Mouse (Mus musculus) heart, postnatal 0 days (tissue): ENCODE measurements around the gene Mipol1. TPM values are rescaled to one million over a fixed set of nuclear protein-coding genes. Genes with fewer than 3 reads are reported as not detected.

ENCODE experiments used
- ATAC-seq: fragments of 200-750 bp; cut with Nextera tagmentation; 2 replicates; pipeline ENCODE4 v1.8.0; 2017; ENCODE audit warnings: low read depth, moderate number of reproducible peaks, moderate library complexity; ENCODE audit not compliant: insufficient read depth
- DNase-seq: peaks from one replicate; pipeline ENCODE4 v3.0.0-alpha.2; 2016; ENCODE audit warnings: low spot score
- H3K27ac ChIP-seq: fragments of 300-500 bp; sonication (generic); 2 replicates; pipeline ENCODE4 v1.5.1; 2014; ENCODE audit warnings: low read depth, mild to moderate bottlenecking
- H3K27me3 ChIP-seq: fragments of 300-500 bp; sonication (generic); 2 replicates; pipeline ENCODE4 v1.6.1; 2014; ENCODE audit warnings: low read length, mixed read lengths; ENCODE audit not compliant: control insufficient read depth, insufficient read depth
- H3K36me3 ChIP-seq: fragments of 300-500 bp; sonication (generic); replicated peaks from 2 replicates; pipeline ENCODE4 v1.6.1; 2014; ENCODE audit warnings: low read length, mixed read lengths; ENCODE audit not compliant: control insufficient read depth, insufficient read depth
- H3K4me1 ChIP-seq: fragments of 300-500 bp; sonication (generic); 2 replicates; pipeline ENCODE4 v1.6.1; 2014; ENCODE audit warnings: antibody characterized with exemption; ENCODE audit not compliant: control insufficient read depth, insufficient read depth
- H3K4me2 ChIP-seq: fragments of 300-500 bp; sonication (generic); 2 replicates; pipeline ENCODE4 v1.6.1; 2014; ENCODE audit warnings: low read depth, mild to moderate bottlenecking, low read length, moderate library complexity
- H3K4me3 ChIP-seq: fragments of 300-500 bp; sonication (generic); 2 replicates; pipeline ENCODE4 v1.5.1; 2014; ENCODE audit warnings: low read depth, low read length
- H3K9ac ChIP-seq: fragments of 300-500 bp; sonication (generic); replicated peaks from 2 replicates; pipeline ENCODE4 v1.6.1; 2014; ENCODE audit warnings: low read depth, low read length, mixed read lengths
- H3K9me3 ChIP-seq: fragments of 300-500 bp; sonication (generic); replicated peaks from 2 replicates; pipeline ENCODE4 v1.6.1; 2016; ENCODE audit warnings: low read length; ENCODE audit not compliant: control insufficient read depth
- CTCF ChIP-seq: IDR thresholded peaks from 2 replicates; pipeline ENCODE4 v1.5.1; 2016; ENCODE audit warnings: antibody characterized with exemption, control low read depth, low read depth
- EP300 ChIP-seq: IDR thresholded peaks from 2 replicates; pipeline ENCODE4 v1.6.1; 2016; ENCODE audit warnings: antibody characterized with exemption, low read depth
- WGBS: fragments of 180-500 bp; shearing (Covaris S2); extraction: QIAGEN DNeasy Blood & Tissue Kit; methylation state at CpG from one replicate; pipeline ENCODE4 v1.1.7; 2014; 5-methylcytosine and 5-hydroxymethylcytosine counted together
- polyA plus RNA-seq: library from polyadenylated mRNA; unstranded; fragments of >200 nt; fragmentation: Nextera tagmentation; extraction: Ambion mirVana; gene quantifications from 2 replicates; pipeline ENCODE4 v1.2.1, GENCODE M21; 2015
- total RNA-seq: library from RNA; depleted of rRNA; stranded (reverse); fragments of >200 nt; gene quantifications from 2 replicates; pipeline ENCODE4 v1.2.3, GENCODE M21; 2014; ENCODE audit warnings: low replicate concordance

Mipol1 gene
- total and polyA plus RNA-seq, 2 experiments from 2014 or later, result 5.9 to 6.9 TPM

DNA sequence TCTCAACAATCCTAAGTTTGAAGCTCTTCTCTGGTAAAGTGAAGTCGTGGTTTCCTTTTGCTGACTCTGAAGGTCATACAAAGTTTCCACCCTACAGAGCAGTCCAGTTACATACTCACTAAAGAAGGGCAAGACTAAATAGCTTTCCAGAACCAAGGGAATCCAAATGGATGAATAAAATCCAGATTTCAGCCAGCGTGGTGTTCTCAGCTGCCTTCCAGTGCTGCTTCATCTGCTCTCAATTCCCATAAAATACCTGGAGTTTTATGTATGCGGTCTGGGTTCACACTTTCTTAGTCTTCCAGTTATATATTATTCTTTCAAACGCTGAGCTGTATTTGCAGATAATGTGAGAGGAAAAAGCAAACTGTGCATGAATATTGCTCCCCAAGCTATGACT lies 280.9 kb downstream of the Mipol1 start:
- Histone ChIP-seq H3K27me3 (no peaks in the 10 kb centered on the region), H3K4me2 (no peak overlapping the region), H3K27ac (no peak overlapping the region), H3K36me3 (no peaks in the 10 kb centered on the region), H3K9me3 (no peaks in the 10 kb centered on the region), H3K4me3 (no peak overlapping the region), H3K4me1 (no peaks in the 10 kb centered on the region), H3K9ac (no peak overlapping the region)
- 82% methylated on average over 4 of the region's 4 CpGs for WGBS
- no peak for DNase-seq
- ATAC-seq, result no peak
- TF ChIP-seq CTCF, result no peak

DNA sequence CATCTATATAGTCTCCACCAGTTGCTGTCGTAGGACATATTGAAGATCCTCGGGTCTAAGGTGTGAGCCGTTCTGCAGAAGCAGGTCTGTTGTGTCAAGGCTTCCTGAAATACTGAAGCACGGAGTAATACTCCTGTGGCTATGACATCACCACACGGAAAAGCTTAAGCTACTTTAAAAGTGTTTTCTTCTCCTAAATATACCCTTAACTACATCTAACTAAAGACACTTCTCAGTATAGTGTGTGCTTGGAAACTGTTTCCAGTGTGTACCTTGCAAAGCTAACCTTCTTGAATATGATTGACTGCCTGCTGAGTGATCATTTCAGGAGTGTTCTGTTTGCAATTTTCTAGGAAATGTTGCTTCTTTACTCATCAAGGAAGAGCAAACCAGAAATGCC lies 281.3 kb downstream of the Mipol1 start:
- ATAC-seq, result no peak
- Histone ChIP-seq H3K4me3 (no peak overlapping the region), H3K36me3 (no peaks in the 10 kb centered on the region), H3K4me2 (no peak overlapping the region), H3K4me1 (no peaks in the 10 kb centered on the region), H3K9ac (no peak overlapping the region), H3K27ac (no peak overlapping the region), H3K27me3 (no peaks in the 10 kb centered on the region), H3K9me3 (no peaks in the 10 kb centered on the region)
- no peak for DNase-seq
- no peak for TF ChIP-seq EP300
- no peak for TF ChIP-seq CTCF
- WGBS, result 73% methylated on average over 5 of the region's 5 CpGs

DNA sequence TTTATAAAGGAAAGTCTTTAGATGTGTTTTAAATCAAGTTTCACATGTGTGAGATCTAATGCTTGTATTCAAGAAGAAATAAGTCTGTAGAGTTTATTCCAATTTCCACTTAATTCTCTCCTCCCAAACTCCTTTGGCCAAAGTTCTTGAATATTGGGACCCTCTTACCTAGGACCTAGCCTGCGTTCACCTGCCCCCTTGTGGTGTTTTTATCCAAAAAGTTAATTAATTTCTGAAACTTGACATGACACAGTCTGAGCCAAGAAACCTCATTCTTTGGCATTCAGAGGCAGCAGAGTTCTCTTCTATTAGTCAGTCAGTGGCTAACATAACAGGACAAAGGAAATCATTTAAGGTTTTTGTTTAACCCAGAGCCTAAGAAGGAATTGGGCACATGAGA lies 284.3 kb downstream of the Mipol1 start:
- TF ChIP-seq EP300 (no peak), CTCF (no peak)
- Histone ChIP-seq H3K27ac (no peak overlapping the region), H3K36me3 (no peaks in the 10 kb centered on the region), H3K9me3 (no peaks in the 10 kb centered on the region), H3K4me2 (no peak overlapping the region), H3K4me3 (no peak overlapping the region), H3K9ac (no peak overlapping the region), H3K27me3 (peaks cover 2% of the 10 kb centered on the region; the same call in 1 of the 2 replicates), H3K4me1 (no peaks in the 10 kb centered on the region)
- no peak for DNase-seq
- no peak for ATAC-seq
- WGBS, result 61% methylated on average over 1 of the region's 1 CpGs

DNA sequence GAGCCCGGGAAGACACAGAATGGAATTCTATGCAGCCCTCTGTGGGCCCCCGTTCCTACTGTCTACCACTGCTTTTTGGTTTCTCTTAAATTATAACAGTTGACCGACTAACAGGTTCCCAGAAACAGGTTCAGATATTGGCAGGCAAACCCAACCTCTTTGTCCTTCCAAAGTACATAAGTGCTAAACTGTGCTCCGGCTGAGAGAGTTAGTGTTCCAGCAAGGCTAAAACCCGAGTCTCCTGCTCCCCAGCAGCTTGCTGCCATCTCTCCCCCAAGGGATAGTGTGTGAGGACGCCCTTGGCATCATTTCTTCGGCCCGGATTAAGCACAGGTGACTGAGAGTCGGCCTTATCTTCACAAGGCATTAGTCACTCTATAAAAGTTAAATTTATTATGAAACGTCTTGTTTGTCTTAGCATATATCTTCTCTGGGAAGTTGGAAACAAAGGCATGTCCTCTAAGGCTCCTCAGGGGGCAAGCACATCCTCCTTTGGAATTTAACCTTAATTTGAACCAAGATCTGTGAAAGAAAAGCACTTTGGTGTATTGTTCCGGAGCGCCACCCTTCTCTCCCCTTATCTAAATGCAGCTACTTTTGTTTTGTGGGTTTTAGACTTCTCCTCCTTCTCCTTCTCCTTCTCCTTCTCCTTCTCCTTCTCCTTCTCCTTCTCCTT lies 285.6 kb downstream of the Mipol1 start:
- H3K27ac ChIP-seq, result no peak overlapping the region
- no peak for ATAC-seq
- H3K9me3 ChIP-seq, result no peaks in the 10 kb centered on the region

DNA sequence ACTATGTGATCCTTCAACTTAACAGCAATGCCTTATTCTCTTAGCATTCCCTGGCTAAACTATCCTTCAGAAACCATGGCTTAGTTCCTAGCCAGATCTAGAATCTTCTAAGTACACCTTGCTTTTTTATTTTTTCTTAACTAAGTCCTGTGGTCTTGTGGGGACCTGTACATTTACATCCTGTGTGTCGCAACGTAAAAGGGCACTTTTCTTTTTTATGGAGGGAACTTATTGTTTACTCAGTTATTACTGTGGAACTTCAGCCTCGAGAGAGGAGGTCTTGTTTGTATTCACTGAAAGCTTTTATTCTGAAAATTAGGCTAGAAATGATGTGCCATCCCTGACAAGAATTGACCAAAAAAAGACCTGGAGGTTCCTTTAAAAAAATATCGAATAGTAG lies 298.1 kb downstream of the Mipol1 start:
- H3K4me3 ChIP-seq, result no peak overlapping the region
- no peak for DNase-seq
- no peaks in the 10 kb centered on the region for H3K9me3 ChIP-seq
- no peak for ATAC-seq
- no peak overlapping the region for H3K4me2 ChIP-seq
- H3K36me3 ChIP-seq, result no peaks in the 10 kb centered on the region
- no peaks in the 10 kb centered on the region for H3K4me1 ChIP-seq
- H3K27me3 ChIP-seq, result peaks cover 39% of the 10 kb centered on the region
- TF ChIP-seq CTCF (no peak), EP300 (no peak)
- WGBS, result 72% methylated on average over 4 of the region's 4 CpGs
- H3K9ac ChIP-seq, result no peak overlapping the region
- no peak overlapping the region for H3K27ac ChIP-seq

More for the DNA sequence above, 285.6 kb downstream of the Mipol1 start:
- TF ChIP-seq EP300 (no peak), CTCF (no peak)
- Histone ChIP-seq H3K4me2 (no peak overlapping the region), H3K4me1 (no peaks in the 10 kb centered on the region), H3K27me3 (peaks cover 2% of the 10 kb centered on the region; the same call in 1 of the 2 replicates), H3K4me3 (no peak overlapping the region), H3K36me3 (no peaks in the 10 kb centered on the region), H3K9ac (no peak overlapping the region)
- DNase-seq, result no peak
- WGBS, result 48% methylated on average over 12 of the region's 12 CpGs

DNA sequence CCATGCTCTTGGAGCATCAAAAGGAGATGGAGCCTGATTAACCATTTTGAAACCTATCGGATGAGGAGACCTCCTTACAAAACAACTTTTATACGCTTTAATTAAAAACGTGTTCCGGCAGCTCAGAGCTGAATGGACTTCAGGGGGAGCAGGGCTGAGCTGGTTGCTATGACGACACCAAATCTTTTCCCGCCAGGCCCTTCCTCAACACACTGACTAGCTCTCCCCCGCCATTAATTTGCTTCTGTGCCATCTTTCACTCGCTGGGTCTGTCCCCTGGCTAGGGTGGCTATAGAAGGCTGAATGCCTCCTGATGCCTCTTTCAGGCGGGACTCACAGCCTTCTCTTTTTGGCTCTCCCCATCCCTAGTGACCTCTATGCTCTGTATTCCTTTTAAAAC lies 300.2 kb downstream of the Mipol1 start:
- no peak for TF ChIP-seq EP300
- no peak for TF ChIP-seq CTCF
- Histone ChIP-seq H3K4me2 (no peak overlapping the region), H3K27ac (no peak overlapping the region), H3K36me3 (no peaks in the 10 kb centered on the region), H3K27me3 (peaks cover 60% of the 10 kb centered on the region), H3K9ac (no peak overlapping the region), H3K4me1 (no peaks in the 10 kb centered on the region), H3K9me3 (no peaks in the 10 kb centered on the region), H3K4me3 (no peak overlapping the region)
- ATAC-seq (no peak), DNase-seq (no peak)
- WGBS, result 29% methylated on average over 9 of the region's 9 CpGs
